Mouse (Mus musculus) limb, embryonic 12.5 days (tissue): ENCODE results near the gene Myom3. TPM values are rescaled to one million over a fixed set of nuclear protein-coding genes. Genes with fewer than 3 reads are reported as not detected.
A peak's percentile ranks its signal among the peaks of the same experiment; 100 is the strongest.

Source experiments
- ATAC-seq: fragments of 200-750 bp; cut with Nextera tagmentation; 2 replicates; pipeline ENCODE4 v1.8.0; 2017; ENCODE audit warnings: low read depth, moderate TSS enrichment; ENCODE audit not compliant: insufficient number of reproducible peaks, insufficient read depth, low FRiP score, low TSS enrichment
- H3K27ac ChIP-seq: fragments of 300-500 bp; sonication (generic); 2 replicates; pipeline ENCODE4 v1.5.1; 2016; ENCODE audit warnings: mild to moderate bottlenecking, moderate library complexity
- H3K27me3 ChIP-seq: fragments of 300-500 bp; sonication (generic); 2 replicates; pipeline ENCODE4 v1.6.1; 2016; ENCODE audit warnings: mild to moderate bottlenecking, moderate library complexity
- H3K36me3 ChIP-seq: fragments of 300-500 bp; sonication (generic); 2 replicates; pipeline ENCODE4 v1.6.1; 2016; ENCODE audit warnings: mild to moderate bottlenecking, moderate library complexity
- H3K4me1 ChIP-seq: fragments of 300-500 bp; sonication (generic); replicated peaks from 2 replicates; pipeline ENCODE4 v1.6.1; 2016
- H3K4me2 ChIP-seq: fragments of 300-500 bp; sonication (generic); 2 replicates; pipeline ENCODE4 v1.6.1; 2016; ENCODE audit warnings: mild to moderate bottlenecking, moderate library complexity
- H3K4me3 ChIP-seq: fragments of 300-500 bp; sonication (generic); replicated peaks from 2 replicates; pipeline ENCODE4 v1.5.1; 2016; ENCODE audit warnings: mild to moderate bottlenecking
- H3K9ac ChIP-seq: fragments of 300-500 bp; sonication (generic); replicated peaks from 2 replicates; pipeline ENCODE4 v1.6.1; 2016; ENCODE audit warnings: mild to moderate bottlenecking, moderate library complexity
- H3K9me3 ChIP-seq: fragments of 300-500 bp; sonication (generic); 2 replicates; pipeline ENCODE4 v1.6.1; 2016; ENCODE audit warnings: mild to moderate bottlenecking, moderate library complexity
- WGBS: fragments of 180-500 bp; shearing (Covaris S2); methylation state at CpG from one replicate; pipeline ENCODE4 v1.1.7; 2016; 5-methylcytosine and 5-hydroxymethylcytosine counted together
- polyA plus RNA-seq: library from polyadenylated mRNA; unstranded; fragments of >200 nt; fragmentation: Nextera tagmentation; extraction: Ambion mirVana; gene quantifications from 2 replicates; pipeline ENCODE4 v1.2.1, GENCODE M21; 2016

The Myom3 gene
- polyA plus RNA-seq, 1 experiment from 2014 or later: 2.0 TPM

GRCm38 (mm10) chr4:135814896-135815295 lies 55.4 kb downstream of the Myom3 start:
- Histone ChIP-seq H3K27ac (no peak overlapping the region), H3K9me3 (peaks cover 7% of the 10 kb centered on the region; the same call in 1 of the 2 replicates), H3K36me3 (no peaks in the 10 kb centered on the region), H3K9ac (no peak overlapping the region), H3K27me3 (no peaks in the 10 kb centered on the region), H3K4me1 (no peaks in the 10 kb centered on the region), H3K4me3 (no peak overlapping the region), H3K4me2 (no peak overlapping the region)
- no peak for ATAC-seq
- WGBS: 74% methylated on average over 7 of the region's 7 CpGs

- Histone ChIP-seq H3K9me3 (peaks cover 7% of the 10 kb centered on the region; the same call in 1 of the 2 replicates), H3K27me3 (no peaks in the 10 kb centered on the region), H3K9ac (no peak overlapping the region), H3K4me2 (no peak overlapping the region), H3K36me3 (no peaks in the 10 kb centered on the region), H3K4me1 (no peaks in the 10 kb centered on the region; the same call in 1 of the 2 replicates), H3K27ac (no peak overlapping the region), H3K4me3 (no peak overlapping the region)
- WGBS: 44% methylated on average over 12 of the region's 12 CpGs
- no peak for ATAC-seq
Observed at GRCm38 (mm10) chr4:135816905-135817622, 57.5 kb downstream of the Myom3 start.

- WGBS: 80% methylated on average over 3 of the region's 3 CpGs
- Histone ChIP-seq H3K27me3 (no peaks in the 10 kb centered on the region), H3K27ac (no peak overlapping the region), H3K9ac (no peak overlapping the region), H3K9me3 (peaks cover 7% of the 10 kb centered on the region; the same call in 1 of the 2 replicates), H3K4me1 (no peaks in the 10 kb centered on the region; the same call in 1 of the 2 replicates), H3K4me2 (no peak overlapping the region), H3K4me3 (no peak overlapping the region), H3K36me3 (no peaks in the 10 kb centered on the region)
- no peak for ATAC-seq
Observed at GRCm38 (mm10) chr4:135818366-135818765, 58.9 kb downstream of the Myom3 start.

GRCm38 (mm10) chr4:135819826-135820526 lies 60.5 kb downstream of the Myom3 start:
- Histone ChIP-seq H3K4me2 (no peak overlapping the region), H3K9ac (no peak overlapping the region), H3K4me1 (no peaks in the 10 kb centered on the region; the same call in 1 of the 2 replicates), H3K36me3 (no peaks in the 10 kb centered on the region), H3K4me3 (no peak overlapping the region), H3K27me3 (no peaks in the 10 kb centered on the region), H3K9me3 (peaks cover 7% of the 10 kb centered on the region; the same call in 1 of the 2 replicates), H3K27ac (peak overlapping the region; percentile 78)
- 59% methylated on average over 17 of the region's 17 CpGs for WGBS
- ATAC-seq: no peak

- no peak for ATAC-seq
- no peaks in the 10 kb centered on the region; the same call in 1 of the 2 replicates for H3K4me1 ChIP-seq
- H3K4me3 ChIP-seq: no peak overlapping the region
- peaks cover 7% of the 10 kb centered on the region; the same call in 1 of the 2 replicates for H3K9me3 ChIP-seq
- H3K27ac ChIP-seq: no peak overlapping the region
- no peaks in the 10 kb centered on the region for H3K27me3 ChIP-seq
- no peak overlapping the region for H3K4me2 ChIP-seq
- no peaks in the 10 kb centered on the region for H3K36me3 ChIP-seq
- 84% methylated on average over 4 of the region's 4 CpGs for WGBS
- H3K9ac ChIP-seq: no peak overlapping the region
Observed at GRCm38 (mm10) chr4:135821772-135822171, 62.3 kb downstream of the Myom3 start.

- WGBS: 76% methylated on average over 2 of the region's 2 CpGs
- Histone ChIP-seq H3K9me3 (peaks cover 6% of the 10 kb centered on the region; the same call in 1 of the 2 replicates), H3K27ac (no peak overlapping the region), H3K4me2 (no peak overlapping the region), H3K27me3 (no peaks in the 10 kb centered on the region), H3K4me3 (no peak overlapping the region), H3K36me3 (no peaks in the 10 kb centered on the region), H3K4me1 (peaks cover 2% of the 10 kb centered on the region; the same call in 1 of the 2 replicates), H3K9ac (no peak overlapping the region)
- no peak for ATAC-seq
Observed at GRCm38 (mm10) chr4:135823298-135823697, 63.8 kb downstream of the Myom3 start.

GRCm38 (mm10) chr4:135824254-135824653 lies 64.7 kb downstream of the Myom3 start:
- Histone ChIP-seq H3K9me3 (no peaks in the 10 kb centered on the region), H3K27ac (no peak overlapping the region), H3K4me1 (peaks cover 11% of the 10 kb centered on the region), H3K4me3 (no peak overlapping the region), H3K27me3 (no peaks in the 10 kb centered on the region), H3K9ac (no peak overlapping the region), H3K4me2 (no peak overlapping the region), H3K36me3 (no peaks in the 10 kb centered on the region)
- 57% methylated on average over 8 of the region's 8 CpGs for WGBS
- no peak for ATAC-seq

GRCm38 (mm10) chr4:135828491-135828890 lies 69.0 kb downstream of the Myom3 start:
- peak overlapping the region; percentile 96 for H3K27ac ChIP-seq
- peaks cover 13% of the 10 kb centered on the region for H3K4me1 ChIP-seq
- no peak overlapping the region; the same call in 1 of the 2 replicates for H3K9ac ChIP-seq
- H3K9me3 ChIP-seq: no peaks in the 10 kb centered on the region
- no peaks in the 10 kb centered on the region for H3K36me3 ChIP-seq
- ATAC-seq: peak; percentile 75
- no peaks in the 10 kb centered on the region for H3K27me3 ChIP-seq
- peak overlapping the region; percentile 41 for H3K4me2 ChIP-seq
- WGBS: 21% methylated on average over 11 of the region's 11 CpGs
- H3K4me3 ChIP-seq: no peak overlapping the region

GRCm38 (mm10) chr4:135832070-135832469 lies 72.6 kb downstream of the Myom3 start:
- no peaks in the 10 kb centered on the region for H3K36me3 ChIP-seq
- WGBS: 80% methylated on average over 11 of the region's 11 CpGs
- H3K27ac ChIP-seq: no peak overlapping the region
- no peak overlapping the region for H3K4me3 ChIP-seq
- no peak overlapping the region for H3K4me2 ChIP-seq
- ATAC-seq: no peak
- no peaks in the 10 kb centered on the region for H3K9me3 ChIP-seq
- H3K9ac ChIP-seq: no peak overlapping the region
- H3K27me3 ChIP-seq: no peaks in the 10 kb centered on the region
- peaks cover 13% of the 10 kb centered on the region for H3K4me1 ChIP-seq

GRCm38 (mm10) chr4:135833301-135834123 lies 74.0 kb downstream of the Myom3 start:
- Histone ChIP-seq H3K4me2 (no peak overlapping the region), H3K27me3 (no peaks in the 10 kb centered on the region), H3K36me3 (no peaks in the 10 kb centered on the region), H3K27ac (no peak overlapping the region), H3K9ac (no peak overlapping the region), H3K4me1 (peaks cover 9% of the 10 kb centered on the region), H3K9me3 (no peaks in the 10 kb centered on the region), H3K4me3 (no peak overlapping the region)
- no peak for ATAC-seq
- WGBS: 77% methylated on average over 12 of the region's 12 CpGs
